Mouse (Mus musculus) CH12.LX (cell line): ENCODE data around the gene Depdc7.

Source experiments
- CTCF ChIP-seq, 2 experiments: IDR thresholded peaks in 1 of 2; conservative IDR thresholded peaks in 1 of 2; 2 replicates each; pipeline ENCODE4 v1.5.1; 2011 to 2012; ENCODE audit warnings: low read depth in 2 of 2, low read length in 2 of 2, improper control_type of control experiment in 1 of 2, inconsistent platforms in 1 of 2, mild to moderate bottlenecking in 1 of 2, moderate library complexity in 1 of 2
- EP300 ChIP-seq: IDR thresholded peaks from 2 replicates; pipeline ENCODE4 v1.6.1; 2011; ENCODE audit warnings: low read length, improper control_type of control experiment
- JUND ChIP-seq: conservative IDR thresholded peaks from 2 replicates; pipeline ENCODE4 v1.6.1; 2011; ENCODE audit warnings: low read depth, low read length, improper control_type of control experiment
- POLR2A ChIP-seq: IDR thresholded peaks from 2 replicates; pipeline ENCODE4 v1.6.1; 2011; ENCODE audit warnings: low read depth, mild to moderate bottlenecking, improper control_type of control experiment, low read length
- RAD21 ChIP-seq: IDR thresholded peaks from 2 replicates; pipeline ENCODE4 v1.6.1; 2011; ENCODE audit warnings: low read depth, mild to moderate bottlenecking, low read length, improper control_type of control experiment, moderate library complexity

DNA sequence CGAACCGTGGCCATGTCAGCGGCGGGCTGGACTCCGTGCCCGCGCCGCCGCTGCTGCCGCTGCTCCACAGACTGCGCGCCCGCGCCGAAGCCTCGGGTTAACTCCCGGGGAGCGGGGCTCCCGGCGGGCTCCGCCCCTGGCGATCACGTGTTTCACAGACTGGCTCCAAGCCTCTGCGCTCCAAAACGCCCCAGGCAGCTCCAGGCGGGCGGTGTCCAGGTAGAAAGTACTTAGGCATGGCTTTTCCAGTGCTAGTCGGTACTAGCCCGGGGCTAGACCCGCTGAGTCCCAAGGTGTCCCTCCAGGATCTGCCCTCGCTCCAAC, at the start of gene Depdc7:
- no peak for TF ChIP-seq RAD21
- TF ChIP-seq POLR2A, result peak; percentile 77
- no peak for TF ChIP-seq CTCF (conservative IDR thresholded peaks at IDR 0.05 in 1 of 2, IDR thresholded peaks at IDR 0.05 in 1 of 2; ENCODE audit: low read depth in 2 of 2, low read length in 2 of 2)
- no peak for TF ChIP-seq JUND
- TF ChIP-seq EP300, result no peak
